Mouse (Mus musculus) CD4-positive, CD25-positive, alpha-beta regulatory T cell, adult 4 months (primary cell): ENCODE results near the gene Slc7a15. TPM values are rescaled to one million over a fixed set of nuclear protein-coding genes. Genes with fewer than 3 reads are reported as not detected.
"Not testable (repeated sequence)": the region's sequence is repeated elsewhere in the genome, so short reads cannot be mapped to it uniquely, and the experiment has no call there.

Experiments used
- ATAC-seq: one replicate; pipeline ENCODE4 v1.8.0; 2017
- polyA plus RNA-seq, 2 experiments: library from polyadenylated mRNA; unstranded; fragments of 100-300 nt; shearing (Covaris generic); gene quantifications; one replicate each; pipeline ENCODE4 v1.2.1; 2017

The Slc7a15 gene
- polyA plus RNA-seq = not detected

DNA sequence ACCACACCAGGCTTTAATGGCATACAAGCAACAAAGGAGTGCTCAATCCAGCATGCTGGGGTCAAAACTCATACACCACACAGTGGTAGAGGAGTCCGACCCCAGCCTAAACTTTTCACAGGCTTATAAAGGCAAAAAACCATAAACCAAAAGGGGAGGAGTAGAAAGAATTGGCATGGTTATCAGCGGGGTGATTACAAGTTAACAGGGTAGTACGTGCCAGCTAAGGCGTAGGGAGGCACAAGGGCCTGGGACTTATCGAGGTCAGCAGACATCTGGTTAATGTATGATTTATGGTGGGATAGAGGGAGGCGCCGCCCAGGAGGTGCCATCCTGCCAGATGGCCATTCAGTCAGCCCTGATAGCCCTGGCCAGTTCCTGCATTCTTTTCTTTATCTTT lies at the start of gene Slc7a15:
Gene Slc7a15 (minus strand): TSS at position 101 of the 400 bp plus-strand sequence.
- ATAC-seq = not testable (repeated sequence)

DNA sequence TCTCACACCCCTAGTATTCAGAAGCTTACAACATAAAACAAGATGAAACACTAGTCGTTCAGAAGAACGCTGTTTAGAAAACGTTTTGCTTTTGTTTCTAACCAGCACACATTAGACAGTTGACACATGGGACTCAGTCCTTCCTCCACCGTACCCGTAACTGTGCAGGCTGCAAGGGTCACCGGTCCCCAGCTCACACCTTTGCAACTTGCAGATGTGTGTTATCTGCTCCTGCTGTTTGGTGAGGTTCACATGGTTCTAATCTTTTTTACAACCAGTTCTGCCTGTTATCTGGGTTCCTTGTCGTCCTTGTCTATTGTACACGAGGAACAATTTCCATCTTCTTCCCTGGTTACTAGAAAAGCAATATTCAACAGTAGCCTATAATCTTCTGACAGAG lies 49.3 kb upstream of the Slc7a15 start:
- not testable (repeated sequence) for ATAC-seq

GRCm38 (mm10) chr12:8641425-8641735 lies 42.5 kb upstream of the Slc7a15 start:
- no peak for ATAC-seq

GRCm38 (mm10) chr12:8640711-8641424 lies 42.0 kb upstream of the Slc7a15 start:
- ATAC-seq = peak; percentile 93

DNA sequence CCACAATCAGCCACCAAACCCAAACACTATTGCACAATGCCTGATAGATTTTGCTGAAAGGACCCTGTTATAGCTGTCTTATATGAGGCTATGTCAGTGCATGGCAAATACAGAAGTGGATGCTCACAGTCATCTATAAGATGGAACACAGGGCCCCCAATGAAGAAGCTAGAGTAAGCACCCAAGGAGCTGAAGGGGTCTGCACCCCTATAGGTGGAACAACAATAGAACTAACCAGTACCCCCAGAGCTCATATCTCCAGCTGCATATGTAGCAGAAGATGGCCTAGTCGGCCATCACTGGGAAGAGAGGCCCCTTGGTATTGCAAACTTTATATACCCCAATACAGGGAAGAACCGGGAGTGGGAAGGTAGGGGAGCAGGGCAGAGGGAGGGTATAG lies 41.3 kb upstream of the Slc7a15 start:
- not testable (repeated sequence) for ATAC-seq

DNA sequence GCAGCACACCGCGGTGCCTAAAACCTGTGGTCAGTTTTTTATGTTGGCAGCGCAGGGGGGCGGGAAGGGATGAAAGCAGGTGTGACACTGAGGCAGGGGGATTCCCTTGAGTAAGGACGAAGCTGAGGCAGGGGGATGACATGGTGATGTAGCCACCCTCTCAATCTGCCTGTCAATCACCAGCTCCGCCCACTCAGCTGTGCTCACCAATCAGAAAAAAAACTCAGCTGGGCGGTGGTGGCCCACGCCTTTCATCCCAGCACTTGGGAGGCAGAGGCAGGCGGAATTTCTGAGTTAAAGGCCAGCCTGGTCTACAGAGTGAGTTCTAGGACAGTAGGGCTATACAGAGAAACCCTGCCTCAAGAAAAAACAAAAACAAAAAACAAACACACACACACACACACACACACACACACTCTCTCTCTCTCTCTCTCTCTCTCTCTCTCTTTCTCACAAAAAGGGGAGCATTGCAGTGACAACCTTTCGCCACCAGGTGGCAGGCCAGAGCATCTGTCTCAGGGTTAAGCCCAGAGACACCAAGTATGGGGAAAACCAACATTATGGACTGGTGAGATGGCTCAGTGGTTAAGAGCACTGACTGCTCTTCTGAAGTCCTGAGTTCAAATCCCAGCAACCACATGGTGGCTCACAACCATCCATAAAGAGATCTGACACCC lies 39.7 kb upstream of the Slc7a15 start:
- peak; percentile 40 for ATAC-seq

GRCm38 (mm10) chr12:8636945-8637344 lies 38.1 kb upstream of the Slc7a15 start:
- no peak for ATAC-seq

DNA sequence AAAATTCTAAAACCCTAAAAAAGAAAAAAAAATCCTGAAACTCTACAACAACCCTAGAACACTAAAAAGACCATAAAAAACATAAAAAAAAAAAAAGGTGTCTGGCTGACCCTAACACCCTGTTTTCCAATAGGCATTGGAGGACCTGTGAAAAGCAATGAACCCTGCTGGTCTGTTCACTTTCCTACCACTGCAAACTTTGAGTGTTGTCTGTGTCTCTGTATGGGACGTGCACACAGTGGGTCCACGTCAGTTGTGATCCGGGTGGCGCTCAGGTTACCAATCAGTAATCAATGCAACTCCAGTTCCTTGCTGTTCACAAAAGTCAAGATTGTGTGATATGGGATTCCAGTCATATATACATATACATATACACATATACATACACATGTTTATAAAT lies 36.7 kb upstream of the Slc7a15 start:
- peak; percentile 27 for ATAC-seq

DNA sequence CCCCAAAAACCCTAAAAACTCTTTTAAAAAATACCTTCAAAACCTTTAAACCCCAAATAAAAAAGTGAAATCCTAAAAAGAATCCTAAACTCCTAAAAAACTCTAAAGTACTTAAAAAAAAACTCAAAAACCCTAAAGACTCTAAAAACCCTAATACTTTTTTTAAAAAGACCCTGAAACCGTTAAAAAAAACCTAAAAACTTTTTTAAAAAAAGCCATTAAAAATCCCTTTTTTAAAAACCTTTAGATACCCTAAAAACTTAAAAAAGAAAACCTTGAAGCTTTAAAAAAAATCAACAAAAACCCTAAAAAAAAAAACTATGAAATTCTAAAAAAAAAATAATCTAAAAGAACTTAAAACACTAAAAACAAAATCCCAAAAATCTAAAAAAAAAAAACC lies 35.4 kb upstream of the Slc7a15 start:
- ATAC-seq = no peak

DNA sequence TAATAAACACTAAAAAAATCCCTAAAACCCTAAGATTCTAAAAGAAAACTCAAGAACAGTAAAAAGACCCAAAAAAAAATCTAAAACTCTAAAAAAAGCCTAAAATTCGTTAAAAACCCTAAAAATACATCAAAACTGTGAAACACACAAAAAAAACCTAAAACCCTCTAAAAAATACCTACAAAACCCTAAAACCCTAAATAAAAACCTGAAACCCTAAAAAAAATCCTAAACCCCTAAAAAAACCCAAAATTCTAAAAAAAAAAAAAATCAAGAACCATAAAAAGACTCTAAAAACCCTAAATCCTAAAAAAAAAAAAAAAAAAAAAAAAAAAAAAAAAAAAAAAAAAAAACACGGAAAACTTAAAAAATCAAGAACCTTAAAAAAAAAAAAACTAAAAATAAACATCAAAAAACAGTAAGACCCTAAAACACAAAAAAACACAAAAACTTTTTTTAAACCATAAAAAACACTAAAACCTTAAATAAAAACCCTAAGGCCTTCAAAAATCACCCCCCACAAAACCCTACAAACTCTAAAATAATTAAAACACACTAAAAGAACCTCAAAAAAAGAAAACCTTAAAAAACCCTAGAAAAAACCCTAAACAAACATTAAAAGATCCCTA lies 34.0 kb upstream of the Slc7a15 start:
- ATAC-seq = no peak

GRCm38 (mm10) chr12:8631691-8632090 lies 32.8 kb upstream of the Slc7a15 start:
- ATAC-seq = no peak

GRCm38 (mm10) chr12:8629537-8629936 lies 30.7 kb upstream of the Slc7a15 start:
- ATAC-seq = no peak

- ATAC-seq = no peak
Observed at GRCm38 (mm10) chr12:8620678-8621018, 21.8 kb upstream of the Slc7a15 start.

- ATAC-seq = peak; percentile 74
Observed at GRCm38 (mm10) chr12:8619827-8620677, 21.2 kb upstream of the Slc7a15 start.

DNA sequence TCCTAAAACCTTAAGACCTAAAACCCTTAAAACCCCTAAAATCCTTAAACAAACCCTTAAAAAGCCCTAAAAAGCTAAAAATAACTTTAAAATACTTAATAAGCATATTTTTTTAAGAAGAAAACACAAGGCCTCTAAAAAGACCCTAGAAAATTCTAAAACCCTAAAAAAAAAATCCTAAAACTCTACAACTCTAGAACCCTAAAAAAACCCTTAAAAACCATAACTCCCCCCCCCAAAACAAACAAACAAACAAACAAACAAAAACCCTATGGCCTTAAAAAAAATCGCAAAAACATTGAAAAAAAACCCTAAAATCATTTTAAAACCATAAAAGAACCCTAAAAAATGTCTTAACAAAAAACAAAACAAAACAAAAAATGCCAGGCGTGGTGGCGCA lies 19.4 kb upstream of the Slc7a15 start:
- ATAC-seq = no peak

DNA sequence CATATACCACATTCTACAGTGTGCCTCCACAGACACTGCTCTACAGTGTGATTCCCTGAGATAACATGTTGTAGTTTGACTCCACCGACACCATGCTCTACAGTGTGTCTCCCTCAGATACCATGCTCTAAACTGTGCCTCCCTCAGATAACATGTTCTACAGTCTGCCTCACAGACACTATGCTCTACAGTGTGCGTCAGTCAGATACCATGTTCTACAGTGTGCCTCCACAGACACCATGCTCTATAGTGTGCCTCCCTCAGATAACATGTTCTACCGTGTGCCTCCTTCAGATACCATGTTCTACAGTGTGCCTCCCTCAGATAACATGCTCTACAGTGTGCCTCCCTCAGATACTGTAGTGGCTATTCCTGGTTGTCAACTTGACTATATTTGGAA lies 10.2 kb upstream of the Slc7a15 start:
- ATAC-seq = no peak

- no peak for ATAC-seq
Observed at GRCm38 (mm10) chr12:8595611-8596010, 3.3 kb downstream of the Slc7a15 start.

DNA sequence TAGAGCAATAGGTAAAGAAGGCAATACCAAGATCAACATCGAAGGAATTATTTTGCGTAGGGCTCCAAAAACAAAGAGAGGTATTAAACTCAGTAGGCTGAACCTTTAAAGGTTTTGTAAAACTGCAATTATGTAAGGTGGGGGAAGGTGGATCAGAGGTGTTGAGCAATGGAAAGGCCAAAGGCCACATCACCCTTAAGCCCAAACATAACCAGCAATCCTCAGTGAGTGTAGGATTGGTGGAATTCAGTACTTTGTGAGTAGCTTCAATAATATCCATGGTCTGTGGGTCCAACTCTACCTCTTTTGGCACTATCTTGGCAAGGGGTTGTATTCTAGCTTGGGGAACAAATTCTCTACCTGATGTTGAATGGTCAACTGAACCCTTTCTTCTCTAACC lies 7.5 kb downstream of the Slc7a15 start:
- ATAC-seq = not testable (repeated sequence)

DNA sequence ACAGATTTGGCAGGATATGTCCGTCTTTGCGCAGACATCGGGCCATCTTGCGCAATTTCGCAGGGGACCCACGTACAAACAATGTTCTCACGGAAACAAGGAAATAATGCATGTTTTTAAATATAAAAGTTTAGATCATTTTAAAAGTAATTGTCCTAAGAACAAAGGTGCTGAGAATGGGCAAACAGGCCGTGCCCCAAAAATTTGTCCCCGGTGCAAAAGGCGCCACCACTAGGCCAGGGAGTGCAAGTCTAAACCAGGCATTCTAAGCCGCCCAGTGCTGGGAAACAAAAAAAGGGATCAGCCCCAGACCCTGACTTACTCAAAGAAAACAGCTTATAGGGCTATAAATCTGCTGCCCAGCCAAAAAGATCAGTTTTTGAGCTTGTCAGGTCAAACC lies 25.5 kb downstream of the Slc7a15 start:
- ATAC-seq = no peak

- ATAC-seq = not testable (repeated sequence)
Observed at GRCm38 (mm10) chr12:8571903-8572341, 26.9 kb downstream of the Slc7a15 start.

GRCm38 (mm10) chr12:8571287-8571902 lies 27.5 kb downstream of the Slc7a15 start:
- not testable (repeated sequence) for ATAC-seq

DNA sequence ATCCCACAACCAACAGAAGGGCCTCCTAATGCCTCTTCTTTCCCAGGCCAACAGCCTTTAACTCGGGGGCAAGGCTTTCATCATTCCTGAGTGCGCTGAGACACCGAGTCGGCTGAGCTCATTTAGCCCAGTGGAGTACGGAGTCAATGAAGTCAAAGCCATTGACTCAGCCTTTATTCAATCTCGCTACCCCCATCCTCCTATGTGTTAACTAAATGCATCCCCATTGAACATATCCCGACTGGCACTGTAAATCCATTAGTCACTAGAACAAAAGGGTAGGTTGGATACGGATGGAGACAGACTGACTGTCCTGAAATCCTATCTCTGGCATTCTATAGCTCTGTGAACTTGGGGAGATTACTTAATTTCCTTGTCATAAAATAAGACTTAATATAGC lies 36.7 kb downstream of the Slc7a15 start:
- ATAC-seq = not testable (repeated sequence)

GRCm38 (mm10) chr12:8559876-8560275 lies 39.0 kb downstream of the Slc7a15 start:
- ATAC-seq = not testable (repeated sequence)
